Mouse (Mus musculus): ENCODE results near the gene Bicc1. TPM values are rescaled to one million over a fixed set of nuclear protein-coding genes. Genes with fewer than 3 reads are reported as not detected.

Gene Bicc1
- polyA plus RNA-seq (2017; shearing (Covaris generic)), result not detected

DNA sequence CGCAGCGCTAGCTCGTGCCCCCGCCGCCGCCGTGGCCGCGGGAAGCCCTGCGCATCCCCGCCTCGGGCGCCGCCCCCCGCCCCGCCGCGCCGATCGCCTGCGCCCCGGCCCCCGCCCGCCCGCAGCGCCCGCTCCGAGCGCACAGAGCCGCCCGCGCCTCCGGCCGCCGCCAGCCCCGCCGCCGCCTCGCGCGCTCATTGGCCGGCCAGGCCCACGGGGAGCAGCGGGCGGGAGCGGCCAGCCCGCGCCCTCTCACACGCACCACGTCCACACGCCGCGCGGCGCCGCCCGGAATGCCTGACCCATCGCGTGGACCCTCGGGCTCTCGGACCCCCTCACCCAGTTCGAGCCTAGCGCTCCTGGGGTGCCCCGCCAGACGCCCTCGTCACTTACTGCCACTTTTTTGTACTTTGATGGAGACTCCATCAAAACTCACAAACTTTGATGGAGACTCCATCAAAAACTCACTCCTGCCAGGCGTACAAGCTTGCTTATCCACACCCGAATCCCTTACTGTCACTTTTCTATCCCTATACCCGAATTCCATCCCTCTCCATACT is at the start of gene Bicc1:
Gene Bicc1, minus strand, starts transcription at position 25 of the 560 bp plus-strand sequence.

Other genes with a start within 250 kb of the Bicc1 start
- gene Tfam, start 78.6 kb upstream of the Bicc1 start, polyA plus RNA-seq (2017; shearing (Covaris generic)), result 98.8 TPM
- 63.3 TPM for gene Ube2d1, start 125.6 kb upstream of the Bicc1 start, polyA plus RNA-seq (2017; shearing (Covaris generic))
- 13.5 TPM for gene Cisd1, start 185.3 kb upstream of the Bicc1 start, polyA plus RNA-seq (2017; shearing (Covaris generic))
- 34.1 TPM for gene Ipmk, start 188.1 kb upstream of the Bicc1 start, polyA plus RNA-seq (2017; shearing (Covaris generic))